Mouse (Mus musculus) liver, embryonic 11.5 days (tissue): ENCODE measurements around the gene Pikfyve. TPM values are rescaled to one million over a fixed set of nuclear protein-coding genes. Genes with fewer than 3 reads are reported as not detected.

Experiments
- ATAC-seq: fragments of 200-750 bp; cut with Nextera tagmentation; replicated peaks from 2 replicates; pipeline ENCODE4 v1.8.0; 2017; ENCODE audit warnings: moderate number of reproducible peaks, mild to moderate bottlenecking, moderate TSS enrichment, moderate library complexity; ENCODE audit not compliant: low FRiP score
- DNase-seq: peaks from one replicate; pipeline ENCODE4 v3.0.0-alpha.2; 2017; ENCODE audit warnings: low spot score
- H3K27ac ChIP-seq: fragments of 300-500 bp; sonication (generic); 2 replicates; pipeline ENCODE4 v1.5.1; 2014; ENCODE audit warnings: mild to moderate bottlenecking, low read depth, low read length, control low read depth
- H3K27me3 ChIP-seq: fragments of 300-500 bp; sonication (generic); replicated peaks from 2 replicates; pipeline ENCODE4 v1.6.1; 2014; ENCODE audit warnings: low read length, mixed read lengths; ENCODE audit not compliant: control insufficient read depth, insufficient read depth
- H3K36me3 ChIP-seq: fragments of 300-500 bp; sonication (generic); 2 replicates; pipeline ENCODE4 v1.6.1; 2014; ENCODE audit warnings: mild to moderate bottlenecking, low read length, moderate library complexity, mixed read lengths; ENCODE audit not compliant: control insufficient read depth, insufficient read depth
- H3K4me1 ChIP-seq: fragments of 300-500 bp; sonication (generic); replicated peaks from 2 replicates; pipeline ENCODE4 v1.6.1; 2014; ENCODE audit warnings: low read length, mixed read lengths; ENCODE audit not compliant: control insufficient read depth, insufficient read depth
- H3K4me2 ChIP-seq: fragments of 300-500 bp; sonication (generic); 2 replicates; pipeline ENCODE4 v1.6.1; 2014; ENCODE audit warnings: mild to moderate bottlenecking, control low read depth, moderate library complexity
- H3K4me3 ChIP-seq: fragments of 300-500 bp; sonication (generic); 2 replicates; pipeline ENCODE4 v1.5.1; 2014; ENCODE audit warnings: low read depth, low read length, control low read depth
- H3K9ac ChIP-seq: fragments of 300-500 bp; sonication (generic); 2 replicates; pipeline ENCODE4 v1.6.1; 2014; ENCODE audit warnings: low read depth, low read length, control low read depth
- H3K9me3 ChIP-seq: fragments of 300-500 bp; sonication (generic); 2 replicates; pipeline ENCODE4 v1.6.1; 2016; ENCODE audit warnings: low read length, inconsistent platforms, mixed read lengths; ENCODE audit not compliant: control insufficient read depth
- WGBS: fragments of 180-500 bp; shearing (Covaris S2); extraction: QIAGEN DNeasy Blood & Tissue Kit; methylation state at CpG from one replicate; pipeline ENCODE4 v1.1.7; 2014; 5-methylcytosine and 5-hydroxymethylcytosine counted together
- polyA plus RNA-seq: library from polyadenylated mRNA; unstranded; fragments of >200 nt; fragmentation: Nextera tagmentation; extraction: Ambion mirVana; gene quantifications from 2 replicates; pipeline ENCODE4 v1.2.1, GENCODE M21; 2014

Gene Pikfyve
- polyA plus RNA-seq, 1 experiment from 2014 or later: 10.7 TPM

DNA sequence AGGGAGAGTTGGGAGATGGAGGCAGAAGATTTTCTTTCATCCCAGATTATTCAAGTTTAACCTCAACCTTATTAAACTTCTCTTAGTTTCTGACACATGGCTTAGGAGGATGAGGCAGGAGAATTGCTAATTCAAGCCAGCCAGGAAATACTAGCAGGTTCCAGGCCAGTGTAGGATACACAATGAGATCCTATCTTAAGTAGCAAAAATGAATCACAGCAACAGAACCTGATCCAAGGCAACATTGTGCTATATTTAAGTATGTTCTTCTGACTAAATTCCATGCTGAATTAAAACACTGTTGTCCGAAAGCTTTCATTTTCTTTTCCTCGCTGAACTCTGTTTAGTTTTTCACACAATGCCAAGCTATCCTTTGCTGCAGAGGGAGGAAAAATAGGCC, 6.7 kb downstream of the Pikfyve start:
- 97% methylated on average over 2 of the region's 2 CpGs for WGBS
- Histone ChIP-seq H3K27me3 (no peaks in the 10 kb centered on the region), H3K36me3 (peaks cover 6% of the 10 kb centered on the region; the same call in 1 of the 2 replicates), H3K4me3 (no peak overlapping the region), H3K4me1 (no peaks in the 10 kb centered on the region), H3K9ac (no peak overlapping the region), H3K9me3 (no peaks in the 10 kb centered on the region), H3K27ac (no peak overlapping the region), H3K4me2 (no peak overlapping the region)
- no peak for DNase-seq
- ATAC-seq: no peak

DNA sequence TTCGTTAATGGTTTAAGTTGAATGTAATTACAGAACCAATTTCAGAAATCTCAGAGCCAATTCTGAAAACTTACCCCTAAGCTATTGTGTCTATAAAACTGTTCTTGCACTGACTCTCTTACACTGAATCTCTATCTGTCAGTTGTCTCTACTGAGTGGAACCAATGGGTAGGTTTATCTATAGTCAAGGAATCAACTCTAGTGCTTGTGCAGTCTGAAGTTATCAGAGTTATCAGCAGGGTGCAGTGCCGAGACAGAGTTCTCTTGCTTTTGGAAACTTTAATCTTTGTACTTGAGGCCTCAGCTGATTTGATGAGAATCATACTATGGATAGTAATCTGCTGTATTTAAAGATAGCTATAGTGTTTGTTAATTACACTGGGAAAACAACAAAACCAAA, 11.9 kb downstream of the Pikfyve start:
- no peak overlapping the region for H3K27ac ChIP-seq
- no peaks in the 10 kb centered on the region for H3K27me3 ChIP-seq
- no peaks in the 10 kb centered on the region for H3K9me3 ChIP-seq
- no peak for DNase-seq
- no peak overlapping the region for H3K4me3 ChIP-seq
- no peak for ATAC-seq
- peaks cover 6% of the 10 kb centered on the region; the same call in 1 of the 2 replicates for H3K36me3 ChIP-seq
- H3K4me1 ChIP-seq: no peaks in the 10 kb centered on the region
- H3K4me2 ChIP-seq: no peak overlapping the region
- WGBS: 74% methylated on average over 2 of the region's 2 CpGs
- no peak overlapping the region for H3K9ac ChIP-seq

- Histone ChIP-seq H3K27ac (no peak overlapping the region), H3K4me1 (no peaks in the 10 kb centered on the region), H3K9ac (no peak overlapping the region), H3K36me3 (peaks cover 6% of the 10 kb centered on the region; the same call in 1 of the 2 replicates), H3K27me3 (no peaks in the 10 kb centered on the region), H3K4me3 (no peak overlapping the region), H3K9me3 (no peaks in the 10 kb centered on the region), H3K4me2 (no peak overlapping the region)
- 95% methylated on average over 2 of the region's 2 CpGs for WGBS
- ATAC-seq (no peak), DNase-seq (no peak)
Measured at GRCm38 (mm10) chr1:65198861-65199260, 12.4 kb downstream of the Pikfyve start.

GRCm38 (mm10) chr1:65204299-65204698, 17.8 kb downstream of the Pikfyve start:
- Histone ChIP-seq H3K4me2 (no peak overlapping the region), H3K27me3 (no peaks in the 10 kb centered on the region), H3K36me3 (peaks cover 15% of the 10 kb centered on the region), H3K9me3 (no peaks in the 10 kb centered on the region), H3K4me1 (no peaks in the 10 kb centered on the region), H3K9ac (no peak overlapping the region), H3K27ac (no peak overlapping the region), H3K4me3 (no peak overlapping the region)
- DNase-seq (no peak), ATAC-seq (no peak)
- WGBS: 74% methylated on average over 1 of the region's 1 CpGs

GRCm38 (mm10) chr1:65213214-65213613, 26.7 kb downstream of the Pikfyve start:
- H3K4me2 ChIP-seq: no peak overlapping the region
- peaks cover 12% of the 10 kb centered on the region for H3K36me3 ChIP-seq
- H3K9me3 ChIP-seq: no peaks in the 10 kb centered on the region
- no peak overlapping the region for H3K4me3 ChIP-seq
- H3K27me3 ChIP-seq: no peaks in the 10 kb centered on the region
- H3K27ac ChIP-seq: no peak overlapping the region
- DNase-seq: no peak
- no peak for ATAC-seq
- no peaks in the 10 kb centered on the region for H3K4me1 ChIP-seq
- 83% methylated on average over 2 of the region's 2 CpGs for WGBS
- H3K9ac ChIP-seq: no peak overlapping the region

DNA sequence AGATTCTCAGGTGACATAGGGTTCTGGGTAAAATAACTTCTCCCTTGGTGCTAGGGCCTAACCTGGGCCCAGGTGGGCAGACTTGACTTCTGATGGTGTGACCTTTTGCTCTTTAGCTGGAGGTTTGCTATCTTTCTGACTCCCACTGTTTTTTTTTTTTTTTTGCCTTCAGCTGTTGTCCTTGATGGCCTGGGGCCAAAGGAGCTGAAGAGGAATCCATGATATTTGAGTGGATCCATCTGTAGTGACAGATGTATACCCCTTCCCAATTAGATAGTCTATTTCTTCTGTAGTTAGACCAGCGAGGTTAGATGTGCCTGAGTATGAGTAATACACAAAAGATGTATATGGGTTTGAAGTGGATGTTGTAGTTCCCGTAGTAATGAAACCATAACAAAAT, 31.1 kb downstream of the Pikfyve start:
- Histone ChIP-seq H3K27me3 (no peaks in the 10 kb centered on the region), H3K9ac (no peak overlapping the region), H3K4me3 (no peak overlapping the region), H3K4me2 (no peak overlapping the region), H3K27ac (no peak overlapping the region), H3K36me3 (peaks cover 11% of the 10 kb centered on the region), H3K4me1 (no peaks in the 10 kb centered on the region), H3K9me3 (no peaks in the 10 kb centered on the region)
- 90% methylated on average over 2 of the region's 2 CpGs for WGBS
- DNase-seq (no peak), ATAC-seq (no peak)

DNA sequence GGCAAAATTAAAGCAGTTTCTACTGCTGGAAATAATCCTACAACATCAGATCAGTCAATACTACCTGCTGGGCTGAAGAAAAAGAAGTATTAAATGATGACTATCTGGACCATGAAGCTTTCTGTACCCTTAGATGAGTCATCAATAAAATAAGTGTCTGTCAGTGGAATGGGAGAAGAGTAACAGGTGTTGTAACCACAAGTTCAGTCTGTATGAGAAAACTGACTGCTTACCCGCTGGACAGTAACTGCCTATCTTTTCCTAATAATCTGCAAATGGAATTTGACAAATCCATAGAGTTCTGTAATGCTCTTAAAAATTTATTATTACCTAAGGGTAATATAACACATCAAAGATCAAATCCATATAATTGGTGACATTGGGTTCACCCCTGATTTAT, 31.5 kb downstream of the Pikfyve start:
- Histone ChIP-seq H3K27ac (no peak overlapping the region), H3K4me3 (no peak overlapping the region), H3K27me3 (no peaks in the 10 kb centered on the region), H3K9ac (no peak overlapping the region), H3K4me2 (no peak overlapping the region), H3K36me3 (peaks cover 11% of the 10 kb centered on the region), H3K9me3 (no peaks in the 10 kb centered on the region), H3K4me1 (no peaks in the 10 kb centered on the region)
- ATAC-seq (no peak), DNase-seq (no peak)
- WGBS: 90% methylated on average over 1 of the region's 1 CpGs

GRCm38 (mm10) chr1:65223654-65224053, 37.2 kb downstream of the Pikfyve start:
- Histone ChIP-seq H3K27ac (no peak overlapping the region), H3K36me3 (peaks cover 15% of the 10 kb centered on the region), H3K9me3 (no peaks in the 10 kb centered on the region), H3K27me3 (no peaks in the 10 kb centered on the region), H3K4me1 (no peaks in the 10 kb centered on the region), H3K4me2 (no peak overlapping the region), H3K4me3 (no peak overlapping the region), H3K9ac (no peak overlapping the region)
- no peak for ATAC-seq
- no peak for DNase-seq
- WGBS: 98% methylated on average over 2 of the region's 2 CpGs

GRCm38 (mm10) chr1:65227681-65228080, 41.2 kb downstream of the Pikfyve start:
- Histone ChIP-seq H3K4me1 (no peaks in the 10 kb centered on the region), H3K27me3 (no peaks in the 10 kb centered on the region), H3K4me3 (no peak overlapping the region), H3K4me2 (no peak overlapping the region), H3K27ac (no peak overlapping the region), H3K9ac (no peak overlapping the region), H3K36me3 (peaks cover 4% of the 10 kb centered on the region; the same call in 1 of the 2 replicates), H3K9me3 (no peaks in the 10 kb centered on the region)
- DNase-seq (no peak), ATAC-seq (no peak)
- 82% methylated on average over 2 of the region's 2 CpGs for WGBS
